Mouse (Mus musculus) forebrain, embryonic 11.5 days (tissue): ENCODE data around the gene Sri. TPM values are rescaled to one million over a fixed set of nuclear protein-coding genes. Genes with fewer than 3 reads are reported as not detected.
"Not testable (repeated sequence)": the region's sequence is repeated elsewhere in the genome, so short reads cannot be mapped to it uniquely, and the experiment has no call there.

Experiments
- ATAC-seq: fragments of 200-750 bp; cut with Nextera tagmentation; replicated peaks from 2 replicates; pipeline ENCODE4 v1.8.0; 2017; ENCODE audit warnings: moderate TSS enrichment; ENCODE audit not compliant: low FRiP score
- DNase-seq: peaks from one replicate; pipeline ENCODE4 v3.0.0-alpha.2; 2017; ENCODE audit warnings: low spot score
- H3K27ac ChIP-seq: fragments of 300-500 bp; sonication (generic); 2 replicates; pipeline ENCODE4 v1.5.1; 2014; ENCODE audit warnings: low read depth, low read length
- H3K27me3 ChIP-seq: fragments of 300-500 bp; sonication (generic); 2 replicates; pipeline ENCODE4 v1.6.1; 2014; ENCODE audit warnings: mild to moderate bottlenecking, low read length, mixed read lengths; ENCODE audit not compliant: control insufficient read depth, insufficient read depth
- H3K36me3 ChIP-seq: fragments of 300-500 bp; sonication (generic); 2 replicates; pipeline ENCODE4 v1.6.1; 2014; ENCODE audit warnings: mild to moderate bottlenecking, low read length, moderate library complexity, mixed read lengths; ENCODE audit not compliant: control insufficient read depth, insufficient read depth
- H3K4me1 ChIP-seq: fragments of 300-500 bp; sonication (generic); replicated peaks from 2 replicates; pipeline ENCODE4 v1.6.1; 2014; ENCODE audit warnings: low read length, mixed read lengths; ENCODE audit not compliant: control insufficient read depth, insufficient read depth
- H3K4me2 ChIP-seq: fragments of 300-500 bp; sonication (generic); 2 replicates; pipeline ENCODE4 v1.6.1; 2014; ENCODE audit warnings: low read depth, mild to moderate bottlenecking, low read length, moderate library complexity, mixed read lengths; ENCODE audit not compliant: severe bottlenecking
- H3K4me3 ChIP-seq: fragments of 300-500 bp; sonication (generic); 2 replicates; pipeline ENCODE4 v1.5.1; 2014; ENCODE audit warnings: low read depth, low read length
- H3K9ac ChIP-seq: fragments of 300-500 bp; sonication (generic); 2 replicates; pipeline ENCODE4 v1.6.1; 2014; ENCODE audit warnings: low read length
- H3K9me3 ChIP-seq: fragments of 300-500 bp; sonication (generic); 2 replicates; pipeline ENCODE4 v1.6.1; 2016; ENCODE audit warnings: low read length, mixed read lengths; ENCODE audit not compliant: control insufficient read depth
- WGBS: fragments of 180-500 bp; shearing (Covaris S2); extraction: QIAGEN DNeasy Blood & Tissue Kit; methylation state at CpG from one replicate; pipeline ENCODE4 v1.1.7; 2014; 5-methylcytosine and 5-hydroxymethylcytosine counted together
- polyA plus RNA-seq: library from polyadenylated mRNA; unstranded; fragments of >200 nt; fragmentation: Nextera tagmentation; extraction: Ambion mirVana; gene quantifications from 2 replicates; pipeline ENCODE4 v1.2.1, GENCODE M21; 2014

Sri gene
- 160 and 167 TPM in 2 replicates for polyA plus RNA-seq

DNA sequence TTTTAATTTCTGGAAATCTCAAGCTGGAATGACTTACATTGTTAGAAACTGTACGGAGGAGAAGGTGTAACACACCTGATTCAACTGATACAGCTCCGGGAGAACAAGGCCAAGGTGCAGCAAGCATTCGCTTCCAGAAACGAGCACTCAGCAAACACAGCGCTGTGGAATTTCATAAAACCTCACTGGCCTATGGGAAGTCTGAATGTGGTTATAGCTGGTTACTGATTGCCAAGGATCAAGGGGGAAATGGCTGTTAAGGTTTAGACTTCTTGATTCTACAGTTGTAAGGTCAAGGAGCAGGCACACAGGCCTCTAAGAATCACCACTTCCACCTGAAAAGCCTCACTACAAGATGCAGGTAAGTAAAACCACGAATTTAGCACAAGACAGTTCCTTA, at the start of gene Sri:
Sri (plus strand) TSS at position 224 of the 400 bp plus-strand sequence.
- no peak within 1 kb of the TSS for H3K9ac ChIP-seq
- no peak for DNase-seq
- H3K4me2 ChIP-seq = no peak within 1 kb of the TSS
- no peak for ATAC-seq
- no peak within 1 kb of the TSS for H3K4me3 ChIP-seq
- H3K36me3 ChIP-seq = no peaks in the 10 kb centered on the region
- H3K9me3 ChIP-seq = no peaks in the 10 kb centered on the region
- H3K27me3 ChIP-seq = no peaks in the 10 kb centered on the region
- H3K4me1 ChIP-seq = no peaks in the 10 kb centered on the region
- WGBS = 90% methylated on average over 6 of the region's 6 CpGs
- no peak within 1 kb of the TSS for H3K27ac ChIP-seq

- ATAC-seq (peak; percentile 44; the same call in 1 of the 2 replicates), DNase-seq (no peak)
- Histone ChIP-seq H3K4me1 (no peaks in the 10 kb centered on the region), H3K9me3 (no peaks in the 10 kb centered on the region), H3K9ac (no peak overlapping the region), H3K4me2 (no peak overlapping the region), H3K27ac (no peak overlapping the region), H3K4me3 (no peak overlapping the region), H3K36me3 (no peaks in the 10 kb centered on the region), H3K27me3 (no peaks in the 10 kb centered on the region)
- WGBS = 56% methylated on average over 8 of the region's 8 CpGs
Observed at GRCm38 (mm10) chr5:7996401-7997044, 49.4 kb upstream of the Sri start.

GRCm38 (mm10) chr5:7997086-7997485, 48.8 kb upstream of the Sri start:
- Histone ChIP-seq H3K4me3 (no peak overlapping the region), H3K9ac (no peak overlapping the region), H3K9me3 (no peaks in the 10 kb centered on the region), H3K27ac (no peak overlapping the region), H3K36me3 (no peaks in the 10 kb centered on the region), H3K27me3 (no peaks in the 10 kb centered on the region), H3K4me1 (no peaks in the 10 kb centered on the region), H3K4me2 (no peak overlapping the region)
- no peak for DNase-seq
- ATAC-seq = no peak
- WGBS = 93% methylated on average over 2 of the region's 2 CpGs

DNA sequence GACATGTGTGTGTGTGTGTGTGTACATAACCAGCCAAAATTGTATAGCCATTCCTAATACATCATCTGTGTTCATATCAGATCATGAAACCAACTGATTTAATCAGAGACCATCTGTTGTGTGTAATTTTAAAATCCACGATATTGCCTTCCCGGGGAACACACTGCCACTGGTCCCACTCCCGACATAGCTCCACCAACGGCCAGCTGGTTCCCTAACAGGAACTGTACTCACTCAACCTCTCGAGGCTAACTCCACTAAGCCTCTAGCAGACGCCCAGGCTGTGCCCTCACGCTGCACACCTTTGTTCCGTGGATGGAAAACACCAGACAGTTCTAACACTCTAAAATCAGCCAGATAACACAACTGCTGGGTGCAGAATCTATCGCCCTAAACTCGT, 45.4 kb upstream of the Sri start:
- Histone ChIP-seq H3K27ac (no peak overlapping the region), H3K4me2 (no peak overlapping the region), H3K36me3 (no peaks in the 10 kb centered on the region), H3K9ac (no peak overlapping the region), H3K4me1 (no peaks in the 10 kb centered on the region), H3K27me3 (no peaks in the 10 kb centered on the region), H3K9me3 (no peaks in the 10 kb centered on the region), H3K4me3 (no peak overlapping the region)
- WGBS = 87% methylated on average over 10 of the region's 10 CpGs
- no peak for ATAC-seq
- DNase-seq = no peak

- no peaks in the 10 kb centered on the region for H3K4me1 ChIP-seq
- H3K9ac ChIP-seq = no peak overlapping the region
- no peaks in the 10 kb centered on the region for H3K36me3 ChIP-seq
- H3K27ac ChIP-seq = no peak overlapping the region
- H3K9me3 ChIP-seq = no peaks in the 10 kb centered on the region
- H3K4me2 ChIP-seq = no peak overlapping the region
- ATAC-seq = no peak
- DNase-seq = no peak
- no peaks in the 10 kb centered on the region for H3K27me3 ChIP-seq
- no peak overlapping the region for H3K4me3 ChIP-seq
Observed at GRCm38 (mm10) chr5:8002827-8003226, 43.1 kb upstream of the Sri start.

DNA sequence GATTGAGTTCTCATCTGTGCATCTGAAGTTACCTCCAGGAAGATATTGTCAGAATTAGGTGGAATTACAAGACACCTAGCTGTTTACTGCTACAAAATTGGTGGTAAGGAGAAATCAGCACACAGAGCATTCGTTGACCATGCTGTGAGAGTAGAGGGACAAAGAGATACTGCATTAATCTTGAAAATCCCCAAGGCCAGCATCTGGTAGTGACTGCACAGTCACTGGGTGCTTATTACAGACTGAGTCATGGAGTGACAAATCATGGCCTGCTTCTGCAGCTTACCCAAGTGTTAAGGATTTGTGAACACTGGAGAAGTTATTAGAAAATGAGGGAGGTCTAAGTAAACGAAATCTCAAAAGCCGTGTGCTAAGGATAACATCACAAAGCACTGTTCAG, 32.6 kb upstream of the Sri start:
- no peak overlapping the region for H3K9ac ChIP-seq
- H3K36me3 ChIP-seq = no peaks in the 10 kb centered on the region
- H3K4me3 ChIP-seq = no peak overlapping the region
- H3K4me1 ChIP-seq = no peaks in the 10 kb centered on the region
- H3K27me3 ChIP-seq = no peaks in the 10 kb centered on the region
- DNase-seq (no peak), ATAC-seq (no peak)
- no peaks in the 10 kb centered on the region for H3K9me3 ChIP-seq
- WGBS = 80% methylated on average over 3 of the region's 3 CpGs
- H3K27ac ChIP-seq = no peak overlapping the region
- no peak overlapping the region for H3K4me2 ChIP-seq

- not testable (repeated sequence) for H3K4me3 ChIP-seq, H3K27me3 ChIP-seq, H3K4me1 ChIP-seq, H3K36me3 ChIP-seq, H3K27ac ChIP-seq, H3K9ac ChIP-seq, ATAC-seq, H3K4me2 ChIP-seq, H3K9me3 ChIP-seq, DNase-seq
- 90% methylated on average over 6 of the region's 6 CpGs for WGBS
Observed at GRCm38 (mm10) chr5:8034596-8034995, 11.3 kb upstream of the Sri start.

GRCm38 (mm10) chr5:8053827-8054226, 7.9 kb downstream of the Sri start:
- Histone ChIP-seq H3K27ac (no peak overlapping the region), H3K9ac (no peak overlapping the region), H3K36me3 (no peaks in the 10 kb centered on the region), H3K27me3 (no peaks in the 10 kb centered on the region), H3K9me3 (no peaks in the 10 kb centered on the region), H3K4me1 (peaks cover 3% of the 10 kb centered on the region; the same call in 1 of the 2 replicates), H3K4me2 (no peak overlapping the region), H3K4me3 (no peak overlapping the region)
- ATAC-seq = no peak
- no peak for DNase-seq
- 93% methylated on average over 4 of the region's 4 CpGs for WGBS

DNA sequence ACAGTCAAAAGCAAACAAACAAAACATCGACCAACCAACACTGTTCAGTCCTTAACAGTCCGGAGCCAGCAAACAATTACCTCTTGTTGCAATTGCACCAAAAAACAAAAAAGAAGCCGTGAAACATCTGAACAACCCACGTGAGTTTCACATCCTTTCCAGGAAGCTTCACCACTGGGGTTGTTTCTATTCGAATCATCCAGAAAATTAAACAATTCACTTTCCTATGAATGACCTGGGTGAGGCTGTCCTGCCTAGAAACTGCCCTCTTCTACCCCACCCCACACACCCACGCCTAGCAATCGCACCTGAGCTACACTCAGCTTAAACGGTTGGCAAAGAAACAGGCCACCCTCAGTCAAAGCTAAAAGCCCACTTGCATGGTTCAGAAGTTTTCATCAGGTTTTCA, 9.8 kb downstream of the Sri start:
- peaks cover 3% of the 10 kb centered on the region; the same call in 1 of the 2 replicates for H3K4me1 ChIP-seq

More for the DNA sequence above, 9.8 kb downstream of the Sri start:
- Histone ChIP-seq H3K27me3 (no peaks in the 10 kb centered on the region), H3K27ac (no peak overlapping the region), H3K36me3 (no peaks in the 10 kb centered on the region), H3K4me3 (peak overlapping the region; percentile 67), H3K4me2 (peak overlapping the region; percentile 67), H3K9ac (peak overlapping the region; percentile 89; the same call in 1 of the 2 replicates), H3K9me3 (no peaks in the 10 kb centered on the region)
- WGBS = 39% methylated on average over 8 of the region's 8 CpGs
- ATAC-seq = peak; percentile 37
- no peak for DNase-seq
